Mouse (Mus musculus): ENCODE measurements around the gene Bhmt. TPM values are rescaled to one million over a fixed set of nuclear protein-coding genes. Genes with fewer than 3 reads are reported as not detected.
"Not testable (repeated sequence)": the region's sequence is repeated elsewhere in the genome, so short reads cannot be mapped to it uniquely, and the experiment has no call there.

Gene Bhmt
- polyA plus RNA-seq, 1 experiment from 2014 or later: 0.20 TPM

DNA sequence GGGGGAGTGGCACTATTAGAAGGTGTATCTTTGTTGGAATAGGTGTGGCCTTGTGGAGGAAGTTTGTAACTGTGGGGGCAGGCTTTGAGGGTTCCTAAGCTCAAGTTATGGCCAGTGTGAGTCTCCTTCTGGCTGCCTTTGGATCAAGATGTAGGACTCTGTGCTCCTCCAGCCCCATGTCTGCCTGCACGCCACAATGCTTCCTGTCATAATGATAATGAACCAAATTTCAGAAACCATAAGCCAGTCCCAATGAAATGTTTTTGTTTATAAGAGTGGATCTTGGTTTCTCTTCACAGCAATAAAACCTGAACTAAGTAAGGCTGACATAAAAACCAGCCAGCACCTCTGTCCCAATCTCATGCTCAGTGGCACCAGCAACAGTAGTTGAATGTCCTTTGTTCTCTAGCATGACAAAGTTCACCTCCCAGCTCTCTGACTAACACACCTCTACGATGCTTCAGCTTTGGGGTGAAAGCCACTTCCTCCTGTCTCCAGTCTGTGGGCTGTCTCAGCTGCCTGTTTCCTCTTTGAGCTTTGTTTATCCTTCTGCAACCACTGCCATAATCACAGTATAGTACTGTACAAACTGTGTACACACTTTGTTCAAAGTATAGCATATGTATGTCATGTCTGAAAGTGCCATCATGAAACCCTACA, 44.6 kb downstream of the Bhmt start:
- Histone ChIP-seq H3K4me1 (replicated peaks; ENCODE audit: control insufficient read depth, insufficient read depth, low read length) (no peaks in the 10 kb centered on the region), H3K36me3 (ENCODE audit: control insufficient read depth, insufficient read depth, low read length) (no peaks in the 10 kb centered on the region), H3K9ac (ENCODE audit: low read depth, low read length) (no peak overlapping the region), H3K9me3 (ENCODE audit: control insufficient read depth, low read length) (no peaks in the 10 kb centered on the region), H3K4me2 (replicated peaks; ENCODE audit: low read depth, low read length) (no peak overlapping the region), H3K27me3 (ENCODE audit: control insufficient read depth, insufficient read depth, low read length) (no peaks in the 10 kb centered on the region), H3K27ac (ENCODE audit: low read depth, low read length) (no peak overlapping the region), H3K4me3 (ENCODE audit: low read depth, low read length) (no peak overlapping the region)
- ATAC-seq (ENCODE audit: low FRiP score) (no peak), DNase-seq (ENCODE audit: low spot score) (no peak)
- WGBS: 87% methylated on average over 2 of the region's 2 CpGs

DNA sequence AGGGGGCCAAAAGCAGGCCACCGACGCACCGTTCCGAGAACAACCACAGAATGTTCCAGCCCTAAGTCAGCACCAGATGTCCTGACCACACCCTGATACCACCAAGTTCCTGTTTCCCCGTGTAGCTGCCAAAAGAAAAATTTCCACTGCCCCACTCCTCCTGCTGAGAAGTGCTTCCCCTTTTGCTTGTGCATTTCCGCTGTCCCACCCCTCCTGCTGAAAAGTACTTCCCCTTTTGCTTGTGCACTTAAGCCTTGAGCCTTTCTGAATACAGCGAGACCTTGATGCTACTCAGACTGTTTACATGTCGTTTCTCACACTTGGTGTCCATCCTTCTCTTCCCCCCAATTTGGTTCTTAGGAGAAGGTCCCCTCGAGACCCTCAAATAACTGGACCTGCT, 55.2 kb downstream of the Bhmt start:
- not testable (repeated sequence) for H3K4me3 ChIP-seq (ENCODE audit: low read depth, low read length); H3K27ac ChIP-seq (ENCODE audit: low read depth, low read length); ATAC-seq (ENCODE audit: low FRiP score); DNase-seq (ENCODE audit: low spot score); H3K4me1 ChIP-seq (replicated peaks; ENCODE audit: control insufficient read depth, insufficient read depth, low read length); H3K9ac ChIP-seq (ENCODE audit: low read depth, low read length); H3K9me3 ChIP-seq (ENCODE audit: control insufficient read depth, low read length); H3K27me3 ChIP-seq (ENCODE audit: control insufficient read depth, insufficient read depth, low read length); H3K4me2 ChIP-seq (replicated peaks; ENCODE audit: low read depth, low read length); H3K36me3 ChIP-seq (ENCODE audit: control insufficient read depth, insufficient read depth, low read length)
- WGBS: 92% methylated on average over 9 of the region's 9 CpGs

DNA sequence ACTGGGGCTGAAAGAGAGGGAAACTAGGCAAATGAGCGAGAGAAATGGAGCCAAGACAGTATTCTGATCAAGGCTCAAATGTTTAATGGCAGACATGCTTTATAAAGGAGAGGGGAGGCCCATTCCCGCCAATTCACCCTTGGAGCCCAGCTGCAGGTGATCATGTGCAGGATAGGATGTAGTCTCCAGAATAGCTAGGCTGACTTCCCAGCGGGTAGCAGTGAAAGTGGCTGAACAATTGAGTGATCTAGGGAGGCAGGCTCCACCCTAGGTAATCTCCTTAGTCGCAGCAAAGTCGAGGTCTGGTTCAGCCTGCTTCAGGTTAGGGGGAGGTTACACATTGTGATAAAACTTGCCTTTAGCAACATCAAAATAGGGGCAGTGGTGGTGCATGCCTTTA, 57.3 kb downstream of the Bhmt start:
- Histone ChIP-seq H3K4me1 (replicated peaks; ENCODE audit: control insufficient read depth, insufficient read depth, low read length) (no peaks in the 10 kb centered on the region), H3K27ac (ENCODE audit: low read depth, low read length) (no peak overlapping the region), H3K4me3 (ENCODE audit: low read depth, low read length) (no peak overlapping the region), H3K36me3 (ENCODE audit: control insufficient read depth, insufficient read depth, low read length) (no peaks in the 10 kb centered on the region), H3K4me2 (replicated peaks; ENCODE audit: low read depth, low read length) (no peak overlapping the region), H3K9me3 (ENCODE audit: control insufficient read depth, low read length) (no peaks in the 10 kb centered on the region), H3K9ac (ENCODE audit: low read depth, low read length) (no peak overlapping the region), H3K27me3 (ENCODE audit: control insufficient read depth, insufficient read depth, low read length) (no peaks in the 10 kb centered on the region)
- 86% methylated on average over 5 of the region's 5 CpGs for WGBS
- ATAC-seq (ENCODE audit: low FRiP score) (no peak), DNase-seq (ENCODE audit: low spot score) (no peak)

DNA sequence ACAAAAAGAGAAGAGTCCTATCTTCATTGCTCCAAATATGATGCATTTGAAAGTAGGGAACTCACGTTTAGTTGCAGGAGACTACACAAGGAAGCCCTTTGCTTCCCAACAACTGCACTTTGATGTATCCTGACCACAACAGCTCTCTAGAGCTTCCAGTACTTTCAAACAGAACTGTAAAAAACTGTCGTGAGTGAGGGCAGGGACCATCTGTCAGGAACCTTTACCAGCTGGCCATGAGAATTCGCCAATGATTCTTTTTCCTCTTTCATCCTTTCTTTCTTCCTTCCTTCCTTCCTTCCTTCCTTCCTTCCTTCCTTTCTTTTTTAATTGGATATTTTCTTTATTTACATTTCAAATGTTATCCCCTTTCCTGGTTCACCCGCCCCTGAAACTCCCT, 68.1 kb downstream of the Bhmt start:
- Histone ChIP-seq H3K9me3 (ENCODE audit: control insufficient read depth, low read length) (no peaks in the 10 kb centered on the region), H3K27ac (ENCODE audit: low read depth, low read length) (no peak overlapping the region), H3K27me3 (ENCODE audit: control insufficient read depth, insufficient read depth, low read length) (no peaks in the 10 kb centered on the region), H3K36me3 (ENCODE audit: control insufficient read depth, insufficient read depth, low read length) (no peaks in the 10 kb centered on the region), H3K9ac (ENCODE audit: low read depth, low read length) (no peak overlapping the region), H3K4me2 (replicated peaks; ENCODE audit: low read depth, low read length) (no peak overlapping the region), H3K4me1 (replicated peaks; ENCODE audit: control insufficient read depth, insufficient read depth, low read length) (no peaks in the 10 kb centered on the region), H3K4me3 (ENCODE audit: low read depth, low read length) (no peak overlapping the region)
- WGBS: 74% methylated on average over 4 of the region's 4 CpGs
- ATAC-seq (ENCODE audit: low FRiP score) (no peak), DNase-seq (ENCODE audit: low spot score) (no peak)

Other genes with a start within 250 kb of the Bhmt start
- 4.5 and 7.2 TPM in 2 replicates for gene Jmy, start 138.2 kb downstream of the Bhmt start, polyA plus RNA-seq (2014; fragmentation: Nextera tagmentation; extraction: Ambion mirVana)
- gene Bhmt2, start 36.3 kb upstream of the Bhmt start, polyA plus RNA-seq (2014; fragmentation: Nextera tagmentation; extraction: Ambion mirVana): 0.11 TPM in 1 of 2 replicates, not detected in the other
- gene Dmgdh, start 36.5 kb upstream of the Bhmt start, polyA plus RNA-seq (2014; fragmentation: Nextera tagmentation; extraction: Ambion mirVana): 0.17 and 0.24 TPM in 2 replicates
- gene Arsb, start 133.7 kb upstream of the Bhmt start, polyA plus RNA-seq (2014; fragmentation: Nextera tagmentation; extraction: Ambion mirVana): 6.4 and 7.0 TPM in 2 replicates

All from hindbrain, embryonic 11.5 days (tissue).